Mouse (Mus musculus) C2C12 (cell line): ENCODE measurements at regions not wholly inside any gene's neighbourhood (a gene's known extent, or its start where the extent isn't known, plus 50 kb on each side); places are given as distances from the start of the nearest gene placed in this dataset.

Experiments
- CTCF ChIP-seq: IDR thresholded peaks from one replicate; pipeline ENCODE4 v1.5.1; 2011; ENCODE audit not compliant: control insufficient read depth, insufficient read depth, insufficient read length
- MAX ChIP-seq: IDR thresholded peaks from one replicate; pipeline ENCODE4 v1.6.1; 2011; ENCODE audit warnings: mild to moderate bottlenecking, control low read depth

GRCm38 (mm10) chr3:52579917-52580316 is 311.8 kb downstream of the Foxo1 start:
- TF ChIP-seq CTCF: no peak
- no peak for TF ChIP-seq MAX
